Mouse (Mus musculus): ENCODE measurements around the gene Klf16. TPM values are rescaled to one million over a fixed set of nuclear protein-coding genes. Genes with fewer than 3 reads are reported as not detected.
A peak's percentile ranks its signal among the peaks of the same experiment; 100 is the strongest.

The Klf16 gene
- polyA plus RNA-seq, 1 experiment from 2014 or later, result 4.9 TPM

DNA sequence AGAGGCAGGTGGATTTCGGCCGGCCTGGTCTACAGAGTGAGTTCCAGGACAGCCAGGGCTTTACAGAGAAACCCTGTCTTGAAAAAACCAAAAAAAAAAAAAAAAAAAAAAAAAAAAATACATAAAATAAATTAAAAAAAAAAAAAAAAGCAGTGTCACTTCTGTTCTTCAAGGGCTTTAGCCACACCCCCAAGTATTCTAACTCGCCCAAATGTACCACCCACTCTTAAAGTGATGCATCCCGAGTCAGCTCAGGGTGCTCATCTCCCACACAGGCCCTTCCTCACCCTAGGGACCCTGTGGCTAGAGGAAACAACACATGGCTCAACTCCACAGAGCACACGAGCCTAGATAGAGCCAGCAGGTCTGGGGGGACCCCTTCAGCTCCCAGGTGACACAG is 5.9 kb upstream of the Klf16 start:
- Histone ChIP-seq H3K4me1 (ENCODE audit: control insufficient read depth, insufficient read depth, low read length) (0 out of 2 replicates have a peak, but pooled peaks cover 3% of the 10 kb centered on the region), H3K9ac (ENCODE audit: low read depth, low read length) (no peak overlapping the region), H3K27ac (ENCODE audit: low read length) (no peak overlapping the region), H3K36me3 (ENCODE audit: control insufficient read depth, insufficient read depth, low read length) (peaks cover 8% of the 10 kb centered on the region), H3K4me2 (ENCODE audit: low read length) (no peak overlapping the region), H3K27me3 (ENCODE audit: control insufficient read depth, insufficient read depth, low read depth, low read length) (no peaks in the 10 kb centered on the region), H3K4me3 (ENCODE audit: low read depth, low read length) (no peak overlapping the region), H3K9me3 (replicated peaks; ENCODE audit: control insufficient read depth, low read length, poor library complexity, severe bottlenecking) (no peaks in the 10 kb centered on the region)
- no peak for ATAC-seq
- 84% methylated on average over 5 of the region's 5 CpGs for WGBS

DNA sequence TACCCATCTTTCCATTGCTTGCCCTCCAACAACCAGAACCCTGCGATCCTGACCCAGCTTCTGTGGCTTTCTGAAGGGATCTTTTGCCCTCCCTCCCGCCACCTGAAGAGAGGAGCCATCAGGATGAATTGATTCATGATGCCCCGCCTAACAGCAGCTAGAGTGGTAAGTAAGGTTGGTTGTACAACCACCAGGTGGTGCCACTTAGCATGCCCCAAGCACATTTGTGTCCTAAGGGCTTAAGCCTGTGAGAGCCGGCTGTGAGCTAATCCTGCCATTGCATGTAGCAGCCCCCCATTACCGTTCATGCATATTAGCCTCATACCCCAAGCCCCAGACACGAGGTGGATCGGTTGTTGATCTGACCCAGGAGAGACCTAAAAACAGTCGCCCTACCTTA is 1.8 kb upstream of the Klf16 start:
- Histone ChIP-seq H3K9me3 (replicated peaks; ENCODE audit: control insufficient read depth, low read length, poor library complexity, severe bottlenecking) (no peaks in the 10 kb centered on the region), H3K9ac (ENCODE audit: low read depth, low read length) (no peak overlapping the region), H3K36me3 (ENCODE audit: control insufficient read depth, insufficient read depth, low read length) (no peaks in the 10 kb centered on the region), H3K4me2 (ENCODE audit: low read length) (no peak overlapping the region), H3K4me1 (ENCODE audit: control insufficient read depth, insufficient read depth, low read length) (peaks cover 19% of the 10 kb centered on the region), H3K4me3 (ENCODE audit: low read depth, low read length) (no peak overlapping the region), H3K27ac (ENCODE audit: low read length) (no peak overlapping the region), H3K27me3 (ENCODE audit: control insufficient read depth, insufficient read depth, low read depth, low read length) (no peaks in the 10 kb centered on the region)
- ATAC-seq, result no peak
- 6% methylated on average over 8 of the region's 8 CpGs for WGBS

DNA sequence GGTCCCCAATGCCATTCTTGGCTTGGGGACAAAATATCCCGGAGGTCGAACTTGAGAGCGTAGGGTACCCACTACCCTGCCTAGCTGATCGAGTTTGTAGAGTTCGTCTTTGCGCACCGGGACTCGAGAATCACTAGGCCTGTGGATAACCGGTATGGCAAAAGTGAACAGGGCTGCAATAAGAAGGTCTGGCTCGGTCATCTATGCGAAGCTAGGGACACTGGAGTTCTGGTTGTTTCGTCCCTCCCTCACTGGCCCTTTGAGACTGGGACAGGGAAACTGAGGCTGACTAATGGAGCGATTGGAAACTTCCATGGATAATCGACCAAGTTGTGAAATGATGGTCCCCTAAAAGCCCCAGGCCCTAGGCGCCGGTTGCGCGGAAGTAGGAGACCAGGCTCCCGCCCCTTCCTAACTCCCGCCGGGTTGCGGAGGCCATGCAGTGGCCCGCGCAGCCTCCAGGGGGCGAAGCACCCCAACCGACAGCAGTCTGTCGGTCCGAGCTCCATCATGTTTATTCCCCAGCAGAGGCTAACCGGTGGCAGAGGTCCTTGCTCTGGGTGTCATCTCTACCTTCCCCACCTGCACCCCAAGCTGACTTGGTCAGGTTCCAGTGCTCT is 1.1 kb upstream of the Klf16 start:
- ATAC-seq, result peak; percentile 12; the same call in 1 of the 2 replicates
- peak overlapping the region; percentile 83 for H3K4me3 ChIP-seq (ENCODE audit: low read depth, low read length)
- peak overlapping the region; percentile 86 for H3K27ac ChIP-seq (ENCODE audit: low read length)
- H3K36me3 ChIP-seq (ENCODE audit: control insufficient read depth, insufficient read depth, low read length), result no peaks in the 10 kb centered on the region
- peaks cover 22% of the 10 kb centered on the region for H3K4me1 ChIP-seq (ENCODE audit: control insufficient read depth, insufficient read depth, low read length)
- peak overlapping the region; percentile 87 for H3K9ac ChIP-seq (ENCODE audit: low read depth, low read length)
- no peaks in the 10 kb centered on the region for H3K9me3 ChIP-seq (replicated peaks; ENCODE audit: control insufficient read depth, low read length, poor library complexity, severe bottlenecking)
- H3K4me2 ChIP-seq (ENCODE audit: low read length), result peak overlapping the region; percentile 88
- under 1% methylated on average over 29 of the region's 29 CpGs for WGBS
- no peaks in the 10 kb centered on the region for H3K27me3 ChIP-seq (ENCODE audit: control insufficient read depth, insufficient read depth, low read depth, low read length)

DNA sequence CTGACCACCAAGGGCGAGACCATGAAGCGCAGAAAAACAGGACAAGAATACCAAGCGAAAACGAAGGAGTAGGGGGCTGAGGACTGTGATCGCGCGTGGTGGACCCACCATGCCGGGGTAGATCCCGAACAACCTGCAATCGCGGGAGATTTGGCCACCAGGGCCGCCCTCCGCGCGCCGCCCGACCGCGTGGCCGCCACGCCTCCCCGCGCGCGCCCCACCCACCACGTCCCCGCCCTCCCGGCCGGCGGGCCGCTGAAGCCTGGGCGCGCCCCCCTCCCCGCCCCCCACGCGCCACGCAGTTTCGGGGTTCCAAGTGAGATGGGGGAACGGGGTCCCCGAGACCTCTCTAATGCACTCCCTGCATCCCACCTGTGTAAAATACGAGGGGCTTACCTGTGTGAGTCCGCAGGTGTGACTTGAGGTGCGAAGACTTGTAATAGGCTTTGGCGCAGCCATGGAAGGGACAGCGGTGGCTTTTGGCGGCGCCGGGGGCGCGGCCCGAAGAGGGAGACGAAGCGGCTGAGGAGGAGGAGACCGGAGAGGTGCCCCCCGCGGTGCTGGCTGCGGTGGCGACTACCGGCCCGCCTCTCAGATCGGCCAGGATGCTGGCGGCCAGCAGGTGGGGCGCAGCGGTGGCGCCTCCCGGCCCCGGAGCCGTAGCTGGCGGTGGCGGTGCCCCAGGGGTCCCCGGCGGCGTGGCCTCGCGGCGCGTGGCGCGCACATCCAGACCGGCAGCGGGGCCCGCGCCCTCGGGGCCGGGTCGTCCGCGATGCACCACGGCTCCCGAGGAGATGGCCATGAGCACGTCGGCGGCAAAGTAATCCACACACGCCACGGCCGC is 548 bp downstream of the Klf16 start:
- under 1% methylated on average over 79 of the region's 96 CpGs for WGBS
- H3K4me3 ChIP-seq (ENCODE audit: low read depth, low read length), result peak overlapping the region; percentile 83

DNA sequence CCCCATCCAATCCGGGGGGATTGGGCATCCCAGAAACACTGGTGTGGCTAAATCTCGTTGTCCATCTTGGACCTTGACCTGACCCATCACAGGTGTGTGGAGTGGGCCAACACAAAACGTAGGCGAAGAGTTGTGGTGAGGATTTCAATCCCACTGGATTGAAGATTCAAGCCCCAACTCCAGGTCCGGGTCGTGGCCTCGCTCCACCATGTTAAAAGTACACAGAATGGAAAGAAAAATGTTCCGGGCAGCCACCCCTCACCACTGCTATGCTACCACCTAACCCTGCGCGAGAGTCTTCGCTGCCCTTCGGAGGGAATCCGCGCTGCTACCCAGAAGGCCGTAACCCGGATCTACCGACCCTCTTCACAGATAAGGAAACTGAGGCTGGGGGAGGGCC is 1.2 kb downstream of the Klf16 start:
- H3K27ac ChIP-seq (ENCODE audit: low read length), result no peak overlapping the region
- no peak for ATAC-seq
- peak overlapping the region; percentile 87 for H3K9ac ChIP-seq (ENCODE audit: low read depth, low read length)
- H3K4me2 ChIP-seq (ENCODE audit: low read length), result peak overlapping the region; percentile 88
- WGBS, result 20% methylated on average over 17 of the region's 17 CpGs
- no peaks in the 10 kb centered on the region for H3K27me3 ChIP-seq (ENCODE audit: control insufficient read depth, insufficient read depth, low read depth, low read length)
- peaks cover 29% of the 10 kb centered on the region for H3K4me1 ChIP-seq (ENCODE audit: control insufficient read depth, insufficient read depth, low read length)
- no peaks in the 10 kb centered on the region for H3K36me3 ChIP-seq (ENCODE audit: control insufficient read depth, insufficient read depth, low read length)
- peak overlapping the region; percentile 83 for H3K4me3 ChIP-seq (ENCODE audit: low read depth, low read length)
- H3K9me3 ChIP-seq (replicated peaks; ENCODE audit: control insufficient read depth, low read length, poor library complexity, severe bottlenecking), result no peaks in the 10 kb centered on the region

More for the DNA sequence above, 548 bp downstream of the Klf16 start:
- peak overlapping the region; percentile 86 for H3K27ac ChIP-seq (ENCODE audit: low read length)
- H3K36me3 ChIP-seq (ENCODE audit: control insufficient read depth, insufficient read depth, low read length), result no peaks in the 10 kb centered on the region
- peaks cover 23% of the 10 kb centered on the region for H3K4me1 ChIP-seq (ENCODE audit: control insufficient read depth, insufficient read depth, low read length)
- H3K27me3 ChIP-seq (ENCODE audit: control insufficient read depth, insufficient read depth, low read depth, low read length), result no peaks in the 10 kb centered on the region
- peak overlapping the region; percentile 87 for H3K9ac ChIP-seq (ENCODE audit: low read depth, low read length)
- ATAC-seq, result peak; percentile 1; the same call in 1 of the 2 replicates
- no peaks in the 10 kb centered on the region for H3K9me3 ChIP-seq (replicated peaks; ENCODE audit: control insufficient read depth, low read length, poor library complexity, severe bottlenecking)
- peak overlapping the region; percentile 88 for H3K4me2 ChIP-seq (ENCODE audit: low read length)

DNA sequence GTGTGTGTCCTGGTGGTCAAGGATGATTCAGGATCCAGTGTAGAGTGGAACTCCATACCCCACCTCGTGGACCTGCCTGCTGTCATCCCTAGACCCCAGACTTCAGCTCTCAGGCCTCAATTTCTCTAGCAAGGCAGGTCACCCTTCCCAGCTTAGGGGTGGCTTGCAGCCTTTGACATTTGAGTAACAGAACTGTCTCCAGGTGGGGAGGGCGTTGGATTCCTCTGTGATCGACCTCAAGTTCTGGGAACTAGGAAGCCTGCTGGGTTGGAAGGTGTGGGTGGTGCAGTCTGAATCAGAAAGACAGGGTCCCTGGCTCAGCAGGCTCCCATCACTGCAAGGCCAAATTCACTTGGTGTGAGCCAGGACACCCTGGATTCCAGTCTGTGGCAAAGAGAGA is 2.2 kb downstream of the Klf16 start:
- H3K4me3 ChIP-seq (ENCODE audit: low read depth, low read length), result no peak overlapping the region
- WGBS, result 70% methylated on average over 3 of the region's 3 CpGs
- peak overlapping the region; percentile 88; the same call in 1 of the 2 replicates for H3K4me2 ChIP-seq (ENCODE audit: low read length)
- no peak overlapping the region for H3K9ac ChIP-seq (ENCODE audit: low read depth, low read length)
- H3K9me3 ChIP-seq (replicated peaks; ENCODE audit: control insufficient read depth, low read length, poor library complexity, severe bottlenecking), result no peaks in the 10 kb centered on the region
- no peak overlapping the region for H3K27ac ChIP-seq (ENCODE audit: low read length)
- H3K27me3 ChIP-seq (ENCODE audit: control insufficient read depth, insufficient read depth, low read depth, low read length), result no peaks in the 10 kb centered on the region
- peaks cover 32% of the 10 kb centered on the region for H3K4me1 ChIP-seq (ENCODE audit: control insufficient read depth, insufficient read depth, low read length)
- H3K36me3 ChIP-seq (ENCODE audit: control insufficient read depth, insufficient read depth, low read length), result no peaks in the 10 kb centered on the region
- no peak for ATAC-seq

DNA sequence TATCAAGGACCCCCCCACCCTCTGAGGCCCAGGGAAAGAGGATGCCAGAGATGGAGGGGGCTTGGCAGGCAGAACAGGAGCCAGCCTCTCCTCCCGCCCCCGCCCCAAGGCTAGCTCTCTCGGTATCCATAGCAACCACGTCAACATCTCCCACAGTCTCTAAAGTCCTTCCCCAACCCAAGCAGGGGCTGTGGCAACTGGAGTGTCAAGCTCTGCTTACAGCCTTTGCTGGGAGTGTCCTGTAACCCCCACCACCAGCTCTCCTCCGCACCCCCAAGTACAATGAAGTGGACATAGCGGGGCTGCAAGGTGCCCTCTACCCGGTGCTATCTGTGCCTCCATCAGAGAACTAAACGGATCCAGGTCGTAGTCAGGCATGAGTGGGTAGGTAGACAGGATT is 3.2 kb downstream of the Klf16 start:
- Histone ChIP-seq H3K36me3 (ENCODE audit: control insufficient read depth, insufficient read depth, low read length) (no peaks in the 10 kb centered on the region), H3K27ac (ENCODE audit: low read length) (no peak overlapping the region), H3K4me3 (ENCODE audit: low read depth, low read length) (no peak overlapping the region), H3K27me3 (ENCODE audit: control insufficient read depth, insufficient read depth, low read depth, low read length) (no peaks in the 10 kb centered on the region), H3K9me3 (replicated peaks; ENCODE audit: control insufficient read depth, low read length, poor library complexity, severe bottlenecking) (no peaks in the 10 kb centered on the region), H3K9ac (ENCODE audit: low read depth, low read length) (no peak overlapping the region), H3K4me2 (ENCODE audit: low read length) (peak overlapping the region; percentile 17; the same call in 1 of the 2 replicates), H3K4me1 (ENCODE audit: control insufficient read depth, insufficient read depth, low read length) (peaks cover 32% of the 10 kb centered on the region)
- 58% methylated on average over 9 of the region's 9 CpGs for WGBS
- ATAC-seq, result no peak

DNA sequence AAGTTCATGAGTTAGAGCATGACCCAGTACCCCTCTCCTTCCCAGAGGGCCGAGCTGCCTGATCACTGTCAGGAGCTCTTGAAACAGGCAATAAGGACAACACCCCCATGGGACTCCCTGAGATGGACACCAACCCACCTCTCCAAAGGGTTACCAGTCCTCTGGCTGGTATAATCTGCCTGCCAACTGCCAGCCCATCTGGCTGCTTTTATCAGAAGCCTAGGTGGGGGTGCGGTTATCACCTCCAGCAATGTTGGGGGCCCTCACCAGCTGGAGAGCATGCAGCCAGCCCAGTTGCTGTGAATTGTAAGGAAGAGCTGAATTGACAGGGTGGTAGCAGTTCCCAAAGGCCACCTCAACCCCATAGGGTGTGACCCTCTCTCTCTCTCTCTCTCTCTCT is 4.6 kb downstream of the Klf16 start:
- ATAC-seq, result no peak
- H3K27me3 ChIP-seq (ENCODE audit: control insufficient read depth, insufficient read depth, low read depth, low read length), result no peaks in the 10 kb centered on the region
- no peaks in the 10 kb centered on the region for H3K9me3 ChIP-seq (replicated peaks; ENCODE audit: control insufficient read depth, low read length, poor library complexity, severe bottlenecking)
- no peak overlapping the region for H3K4me3 ChIP-seq (ENCODE audit: low read depth, low read length)
- H3K27ac ChIP-seq (ENCODE audit: low read length), result no peak overlapping the region
- no peak overlapping the region for H3K9ac ChIP-seq (ENCODE audit: low read depth, low read length)
- no peak overlapping the region for H3K4me2 ChIP-seq (ENCODE audit: low read length)
- 92% methylated on average over 2 of the region's 2 CpGs for WGBS
- peaks cover 32% of the 10 kb centered on the region for H3K4me1 ChIP-seq (ENCODE audit: control insufficient read depth, insufficient read depth, low read length)
- peaks cover 6% of the 10 kb centered on the region; the same call in 1 of the 2 replicates for H3K36me3 ChIP-seq (ENCODE audit: control insufficient read depth, insufficient read depth, low read length)
